Mouse (Mus musculus) Patski (cell line): ENCODE data around the gene Srrm3. TPM values are rescaled to one million over a fixed set of nuclear protein-coding genes. Genes with fewer than 3 reads are reported as not detected.

Experiments used
- ATAC-seq: fragments of 100-300 bp; one replicate; pipeline ENCODE4 v1.8.0; 2021
- CTCF ChIA-PET: fragments of 350-600 bp; sonication (Branson Sonifier 250); formaldehyde crosslinking; loops from one replicate; lab custom pipeline; 2022; ENCODE audit warnings: inconsistent platforms; lab: Charles Lee
- POLR2A ChIA-PET: fragments of 350-600 bp; sonication (Branson Sonifier 250); formaldehyde crosslinking; loops from one replicate; lab custom pipeline; 2022; ENCODE audit warnings: antibody characterized with exemption, inconsistent platforms; lab: Charles Lee
- DNase-seq: peaks from one replicate; pipeline ENCODE4 v3.0.0-alpha.2; 2011; ENCODE audit warnings: low read depth, low spot score
- H3K27me3 ChIP-seq: fragments of 371-371 bp; one replicate; pipeline ENCODE4 v1.5.1; 2021
- CTCF ChIP-seq: fragments of 100-300 bp; IDR thresholded peaks from one replicate; pipeline ENCODE4 v1.5.1; 2021
- in situ Hi-C: fragments of 300-500 bp; cut with MboI; formaldehyde crosslinking; loops from 3 replicates; pipeline ENCODE4 v1.11.1; 2018; ENCODE audit warnings: low pct_unique_long_range_greater_than_20kb, mixed read lengths
- polyA plus RNA-seq: library from polyadenylated mRNA; unstranded; gene quantifications from one replicate; pipeline ENCODE4 v1.2.3, GENCODE M21; 2021

Gene Srrm3
- polyA plus RNA-seq, 1 experiment from 2014 or later = 0.01 TPM

DNA sequence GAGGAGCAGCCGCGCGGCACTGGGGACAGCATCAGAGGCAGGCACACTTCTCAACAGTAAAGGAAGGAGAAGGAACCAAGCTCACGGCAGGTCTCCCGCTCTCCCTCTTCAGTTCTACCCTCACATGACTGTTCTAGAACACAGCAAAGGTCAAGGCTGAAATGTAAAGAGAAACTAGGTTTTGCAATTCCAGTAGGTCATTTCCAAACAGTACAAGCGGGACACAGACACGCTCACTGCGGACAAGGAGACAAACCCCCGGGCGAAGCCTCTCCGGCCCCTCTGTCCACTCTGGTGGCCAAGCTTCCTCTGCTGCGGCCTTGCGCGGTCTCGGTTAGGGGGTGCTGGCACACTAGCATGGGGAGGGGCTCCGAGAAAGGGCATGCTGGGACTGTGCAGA, 102.3 kb downstream of the Srrm3 start:
- POLR2A ChIA-PET = interaction anchor here (0.5 kb wide), 1 partner anchor 112 kb away, joined by 4 read pairs; no protein-coding TSS in a partner anchor
- in situ Hi-C loops = no loop called here
- ATAC-seq = no peak
- CTCF ChIA-PET = interaction anchor here (1.7 kb wide), 1 partner anchor 9 kb away, joined by 4 read pairs; no protein-coding TSS in a partner anchor
- H3K27me3 ChIP-seq = no peaks in the 10 kb centered on the region
- DNase-seq = no peak
- no peak for TF ChIP-seq CTCF

DNA sequence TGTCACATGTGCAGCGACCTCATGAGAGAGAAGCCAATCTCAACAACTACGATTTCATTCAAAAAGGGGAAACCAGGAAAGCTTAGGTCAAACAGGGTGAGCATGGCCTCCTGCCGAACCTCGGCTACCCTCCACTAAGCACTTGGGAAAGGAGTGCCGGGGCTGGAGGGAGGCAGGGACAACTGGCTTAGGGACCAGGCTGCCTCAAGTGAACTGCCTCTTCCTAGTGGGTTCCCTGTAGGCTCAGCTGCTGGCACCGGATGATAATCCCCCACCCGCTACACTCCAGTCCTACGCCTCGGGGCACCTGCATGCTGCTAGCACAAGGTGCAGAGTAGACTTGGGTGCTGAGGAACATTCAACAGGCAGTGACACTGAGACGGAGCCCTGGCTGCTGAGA, 103.0 kb downstream of the Srrm3 start:
- ChIA-PET CTCF (no interaction called here), POLR2A (no interaction called here)
- ATAC-seq (no peak), DNase-seq (no peak)
- H3K27me3 ChIP-seq = no peaks in the 10 kb centered on the region
- in situ Hi-C loops = no loop called here
- TF ChIP-seq CTCF = no peak

DNA sequence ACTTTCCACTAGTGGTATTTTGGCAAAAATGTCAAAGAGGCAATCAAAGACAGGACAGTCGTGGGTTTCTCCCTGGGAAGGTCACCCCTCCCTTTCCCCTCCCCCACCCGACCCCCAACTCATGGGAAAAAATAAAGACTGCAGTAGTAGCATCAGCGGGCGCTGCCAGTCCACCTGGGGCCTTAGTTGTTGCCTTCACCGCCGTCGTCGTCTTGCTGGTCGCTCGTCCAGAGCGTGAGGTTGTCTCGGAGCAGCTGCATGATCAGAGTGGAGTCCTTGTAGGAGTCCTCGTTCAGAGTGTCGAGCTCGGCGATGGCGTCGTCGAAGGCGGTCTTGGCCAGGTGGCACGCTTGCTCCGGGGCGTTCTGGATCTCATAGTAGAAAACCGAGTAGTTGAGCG, 104.1 kb downstream of the Srrm3 start:
- DNase-seq (no peak), ATAC-seq (no peak)
- H3K27me3 ChIP-seq = no peaks in the 10 kb centered on the region
- CTCF ChIA-PET = interaction anchor here (1.7 kb wide), 1 partner anchor 10 kb away, joined by 5 read pairs; no protein-coding TSS in a partner anchor
- POLR2A ChIA-PET = interaction anchor here (1.1 kb wide), 1 partner anchor 48 kb away, joined by 3 read pairs; no protein-coding TSS in a partner anchor
- TF ChIP-seq CTCF = no peak
- in situ Hi-C loops = no loop called here

DNA sequence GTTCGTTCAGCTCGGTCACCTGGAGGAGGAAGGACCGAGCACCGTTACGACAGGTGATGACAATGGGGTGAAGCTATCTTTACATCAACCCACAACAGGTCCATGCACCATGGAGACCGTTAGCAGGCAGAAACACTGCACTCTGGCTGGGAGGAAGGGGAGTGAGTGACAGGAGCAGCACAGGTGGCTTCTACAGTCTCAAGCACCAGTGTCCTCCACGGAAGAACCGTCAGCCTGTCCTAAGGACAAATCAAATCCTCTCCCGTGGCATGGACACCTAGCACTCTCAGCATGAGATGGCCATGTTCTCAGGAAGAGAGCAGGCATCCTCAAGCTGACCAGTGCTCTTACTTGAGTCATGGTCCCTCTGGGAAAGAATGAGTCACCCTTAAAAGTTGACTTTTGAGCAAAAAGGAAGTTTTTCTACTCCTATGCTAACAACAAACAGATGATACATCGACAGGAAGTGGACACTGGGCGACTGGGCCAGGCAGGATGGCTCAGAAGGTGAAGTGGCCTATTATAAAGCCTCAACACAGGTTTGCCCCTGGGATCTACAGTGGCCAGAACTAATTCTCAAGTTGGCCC, 105.0 kb downstream of the Srrm3 start:
- ChIA-PET CTCF (interaction anchor here (0.7 to 1.7 kb wide), 3 partner anchors 10 to 20 kb away, joined by 3 to 5 read pairs (median 3); no protein-coding TSS in a partner anchor), POLR2A (interaction anchor here (0.7 to 1.1 kb wide), 2 partner anchors 19 to 47 kb away, joined by 3 read pairs; no protein-coding TSS in a partner anchor)
- no peaks in the 10 kb centered on the region for H3K27me3 ChIP-seq
- TF ChIP-seq CTCF = no peak
- DNase-seq = peak; percentile 63
- in situ Hi-C loops = no loop called here
- ATAC-seq = peak; percentile 28

DNA sequence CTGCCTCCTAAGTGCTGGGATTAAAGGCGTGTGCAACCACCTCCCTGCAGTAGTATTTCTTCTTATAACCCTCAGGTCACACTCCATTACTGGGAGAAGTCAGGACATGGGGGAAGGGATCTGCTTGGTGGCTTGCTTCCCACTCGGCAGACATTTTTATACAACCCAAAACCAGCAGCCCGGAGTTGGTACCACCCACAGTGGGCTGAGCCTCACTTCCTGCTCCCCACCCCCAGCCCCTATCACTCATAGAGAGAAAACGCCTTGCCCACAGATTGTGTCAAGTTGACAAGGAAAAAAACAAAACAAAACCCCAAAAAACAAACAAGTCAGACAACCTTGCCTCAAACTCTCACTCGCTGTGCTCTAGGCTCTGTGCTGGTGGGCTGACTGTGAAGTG, 106.5 kb downstream of the Srrm3 start:
- in situ Hi-C loops = no loop called here
- no peak for ATAC-seq
- no peaks in the 10 kb centered on the region for H3K27me3 ChIP-seq
- no peak for DNase-seq
- ChIA-PET CTCF (no interaction called here), POLR2A (interaction anchor here (0.6 kb wide), 1 partner anchor 17 kb away, joined by 3 read pairs; no protein-coding TSS in a partner anchor)
- no peak for TF ChIP-seq CTCF

DNA sequence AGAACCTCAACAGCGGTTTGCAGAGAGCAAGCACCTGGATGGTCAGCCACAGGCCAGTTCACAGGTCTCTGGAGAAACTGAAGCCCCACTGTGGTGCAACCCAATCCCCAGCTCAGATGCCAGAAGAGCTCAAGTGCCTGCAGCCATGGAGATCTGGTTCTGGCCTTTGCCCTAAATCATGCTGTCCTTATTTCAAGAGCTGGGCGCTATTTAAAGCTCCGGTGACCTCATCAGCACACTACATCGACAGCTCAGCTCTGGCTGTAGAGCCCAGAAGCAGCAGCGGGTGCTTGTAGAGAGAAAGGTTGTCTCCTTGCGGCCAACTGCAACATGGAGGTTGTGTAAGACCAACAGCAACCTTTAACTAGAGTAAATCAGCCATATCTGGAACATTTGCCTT, 107.5 kb downstream of the Srrm3 start:
- no peak for ATAC-seq
- DNase-seq = no peak
- H3K27me3 ChIP-seq = no peaks in the 10 kb centered on the region
- in situ Hi-C loops = no loop called here
- ChIA-PET CTCF (interaction anchor here (1.0 to 1.5 kb wide), 3 partner anchors 8 to 13 kb away, joined by 3 to 5 read pairs (median 4); no protein-coding TSS in a partner anchor), POLR2A (interaction anchor here (1.0 kb wide), 1 partner anchor 13 kb away, joined by 4 read pairs; no protein-coding TSS in a partner anchor)
- TF ChIP-seq CTCF = no peak

DNA sequence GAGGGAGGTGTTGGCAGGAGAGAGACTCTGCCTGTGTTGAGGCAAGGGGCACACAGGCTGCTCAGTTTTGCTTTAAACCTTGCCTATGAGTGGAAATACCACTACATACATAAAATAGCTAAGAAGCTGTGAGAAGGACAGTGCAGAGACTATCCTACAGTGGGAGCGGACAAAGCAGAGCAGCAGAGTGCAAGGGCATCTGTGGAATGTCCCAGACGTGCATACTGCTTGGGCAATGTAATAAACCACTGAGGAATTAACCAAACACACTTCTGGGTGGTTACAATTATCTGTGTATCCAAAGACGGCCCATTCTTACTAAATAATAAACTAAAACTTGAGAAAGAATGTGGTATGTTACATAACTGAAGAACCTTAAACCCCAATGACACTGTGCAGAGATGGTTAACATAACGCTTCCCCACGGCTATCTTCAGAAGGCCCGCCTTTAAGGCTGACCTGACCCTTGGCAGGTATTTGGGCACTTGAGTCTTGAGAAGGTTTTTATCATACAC, 109.4 kb downstream of the Srrm3 start:
- TF ChIP-seq CTCF = no peak
- ATAC-seq (peak; percentile 46), DNase-seq (no peak)
- in situ Hi-C loops = no loop called here
- ChIA-PET CTCF (no interaction called here), POLR2A (interaction anchor here (0.6 kb wide), 1 partner anchor 512 kb away, joined by 3 read pairs; no protein-coding TSS in a partner anchor)
- H3K27me3 ChIP-seq = no peaks in the 10 kb centered on the region

DNA sequence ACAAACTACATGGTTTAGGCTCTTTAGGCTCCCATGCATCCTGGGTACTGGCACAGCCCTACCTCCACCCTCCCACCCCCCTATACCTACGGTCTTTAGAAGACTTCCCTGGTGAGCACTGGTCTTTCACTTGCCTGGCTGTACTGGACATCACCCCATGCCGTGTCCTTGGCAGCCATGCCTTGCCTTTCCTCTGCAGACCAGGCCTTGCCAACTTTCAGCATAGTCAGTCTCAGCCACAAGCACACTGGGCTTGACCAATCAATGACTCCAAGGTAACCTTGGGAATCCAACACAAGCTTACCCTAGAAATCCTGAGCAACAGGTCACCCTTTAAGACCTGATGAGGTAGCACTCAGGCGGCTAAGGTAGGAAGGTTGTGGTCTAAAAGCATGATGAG, 109.9 kb downstream of the Srrm3 start:
- ChIA-PET POLR2A (no interaction called here), CTCF (no interaction called here)
- in situ Hi-C loops = no loop called here
- no peaks in the 10 kb centered on the region for H3K27me3 ChIP-seq
- no peak for DNase-seq
- no peak for ATAC-seq
- TF ChIP-seq CTCF = no peak

DNA sequence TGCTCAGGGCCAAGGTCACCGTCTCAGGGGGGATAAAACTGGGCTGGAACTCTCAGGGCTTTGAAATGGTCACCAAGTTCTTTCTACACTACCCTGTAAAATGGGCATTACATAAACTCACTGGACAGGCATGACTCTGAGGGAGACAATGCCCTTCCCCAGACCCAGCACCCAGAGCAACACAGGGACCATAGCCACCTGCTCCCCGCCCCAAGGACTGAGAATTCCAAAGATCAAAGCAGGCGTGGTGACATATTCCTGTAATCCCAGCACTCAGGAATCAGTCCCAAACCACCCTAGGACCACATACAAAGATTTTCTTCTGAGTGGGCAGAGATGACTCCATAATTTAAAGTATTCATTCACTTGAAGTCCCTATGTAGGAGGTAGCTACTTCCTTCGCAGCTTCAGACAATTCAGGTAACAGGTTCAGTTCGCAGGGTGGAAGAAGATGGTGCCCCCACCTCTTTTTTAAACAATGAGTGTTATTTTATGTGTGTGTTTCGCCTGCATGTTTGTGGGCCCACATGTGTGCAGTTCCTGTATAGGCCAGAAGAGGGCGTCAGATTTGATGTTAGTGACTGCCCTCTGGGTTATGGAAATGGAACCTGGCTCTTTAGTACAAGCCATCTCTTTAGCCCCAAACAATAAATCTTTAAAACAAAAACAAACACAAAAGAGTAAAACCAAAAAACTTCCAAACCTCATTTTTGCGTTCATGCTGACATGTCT, 110.8 kb downstream of the Srrm3 start:
- no peak for TF ChIP-seq CTCF
- DNase-seq (no peak), ATAC-seq (no peak)
- in situ Hi-C loops = no loop called here
- CTCF ChIA-PET = interaction anchor here (0.8 to 2.5 kb wide), 4 partner anchors 9 to 40 kb away, joined by 3 to 11 read pairs (median 5); no protein-coding TSS in a partner anchor
- POLR2A ChIA-PET = interaction anchor here (1.2 to 1.6 kb wide), 2 partner anchors 10 kb away, joined by 3 to 4 read pairs; no protein-coding TSS in a partner anchor
- no peaks in the 10 kb centered on the region for H3K27me3 ChIP-seq

DNA sequence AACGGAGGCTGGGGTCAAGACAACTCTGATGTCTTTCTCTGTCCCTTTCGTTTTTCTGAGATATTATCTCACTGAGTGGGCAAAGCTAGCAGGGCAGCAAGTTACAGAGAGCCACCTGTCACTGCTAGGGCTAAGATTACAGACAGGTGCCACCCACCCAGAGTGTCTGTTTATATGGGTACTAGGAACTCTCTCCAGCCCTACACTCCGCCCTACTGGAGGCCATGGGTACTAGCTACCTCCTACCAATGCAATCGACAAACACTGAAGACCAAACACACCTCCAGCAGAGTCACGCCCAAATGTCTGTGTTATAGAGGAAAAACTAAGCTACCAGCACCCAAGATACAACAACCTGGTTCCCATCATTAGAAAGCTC, 111.4 kb downstream of the Srrm3 start:
- no peak for DNase-seq
- in situ Hi-C loops = no loop called here
- no peaks in the 10 kb centered on the region for H3K27me3 ChIP-seq
- POLR2A ChIA-PET = interaction anchor here (0.5 to 1.6 kb wide), 4 partner anchors 9 to 497 kb away, joined by 3 to 4 read pairs (median 3); partner anchors contain the start of gene Ywhag
- no peak for TF ChIP-seq CTCF
- CTCF ChIA-PET = interaction anchor here (0.8 to 2.5 kb wide), 4 partner anchors 10 to 40 kb away, joined by 3 to 11 read pairs (median 5); no protein-coding TSS in a partner anchor
- ATAC-seq = no peak
